Mouse (Mus musculus): ENCODE data around the gene Hist1h1a.

DNA sequence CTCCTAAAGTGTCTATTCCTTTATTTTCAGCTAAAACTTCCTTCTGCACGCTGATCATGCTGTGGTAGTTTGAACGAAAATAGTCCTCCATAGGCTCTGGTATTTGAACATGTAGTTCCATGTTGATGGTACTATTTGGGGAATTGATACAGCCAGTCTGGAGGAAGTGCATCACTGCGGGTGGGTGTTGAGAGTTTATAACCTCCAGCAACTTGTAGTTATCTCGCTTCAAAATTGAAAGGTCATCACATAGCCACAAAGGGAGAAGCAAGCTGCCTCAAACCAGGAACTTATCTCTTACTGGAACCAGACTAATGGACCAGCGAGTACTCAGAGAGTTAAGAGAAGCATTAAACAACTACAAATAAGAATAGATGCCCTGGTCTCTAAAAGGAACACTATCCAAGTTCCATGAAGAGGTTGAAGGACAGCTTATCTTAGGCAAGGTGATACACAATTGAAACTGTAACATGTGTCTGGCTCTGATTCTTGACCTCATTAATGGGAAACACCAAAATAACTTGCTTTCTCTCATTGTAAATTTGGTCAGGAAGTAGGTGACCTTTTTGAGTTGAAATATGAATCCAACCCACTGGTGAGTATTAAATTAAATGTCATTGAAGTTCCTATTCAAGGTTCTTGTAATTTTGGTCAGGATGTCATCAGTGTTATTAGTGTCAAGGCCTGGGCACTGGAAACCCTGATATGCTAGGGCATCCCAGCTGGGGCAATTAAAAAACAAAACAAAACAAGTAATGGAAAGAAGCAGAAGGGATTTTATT lies 47.0 kb upstream of the Hist1h1a start:
- TF ChIP-seq CTCF (conservative IDR thresholded peaks at IDR 0.05 in 1 of 2, IDR thresholded peaks at IDR 0.05 in 1 of 2; ENCODE audit: low read depth in 2 of 2, low read length in 2 of 2) = no peak
- no peak for TF ChIP-seq POLR2A (IDR thresholded peaks at IDR 0.05; ENCODE audit: low read depth, low read length)

Measured in CH12.LX (cell line).